Mouse (Mus musculus) MEL (cell line): ENCODE measurements around the gene Ikbke. TPM values are rescaled to one million over a fixed set of nuclear protein-coding genes. Genes with fewer than 3 reads are reported as not detected.

ENCODE experiments used
- DNase-seq: peaks from one replicate; pipeline ENCODE4 v3.0.0; 2011; ENCODE audit warnings: low read depth, low spot score
- H3K27ac ChIP-seq: 2 replicates; pipeline ENCODE4 v1.5.1; 2012; ENCODE audit warnings: low read depth, mild to moderate bottlenecking, control low read depth, low read length, moderate library complexity; ENCODE audit not compliant: control insufficient read depth
- H3K27me3 ChIP-seq, 2 experiments: fragments of 150-350 bp in 1 of 2; sonication (generic) in 1 of 2; 2 replicates each; pipeline ENCODE4 v1.6.1; 2012; ENCODE audit warnings: low read length in 2 of 2, mild to moderate bottlenecking in 2 of 2, improper control_type of control experiment in 1 of 2, moderate library complexity in 1 of 2; ENCODE audit not compliant: insufficient read depth in 2 of 2, control insufficient read depth in 1 of 2
- H3K36me3 ChIP-seq, 2 experiments: 2 replicates each; pipeline ENCODE4 v1.6.1; 2012 to 2014; ENCODE audit warnings: low read length in 2 of 2, improper control_type of control experiment in 1 of 2, inconsistent platforms in 1 of 2, mild to moderate bottlenecking in 1 of 2; ENCODE audit not compliant: insufficient read depth in 2 of 2, control insufficient read depth in 1 of 2
- H3K4me1 ChIP-seq, 2 experiments: fragments of 150-350 bp in 1 of 2; sonication (generic) in 1 of 2; 2 replicates each; pipeline ENCODE4 v1.6.1; 2012; ENCODE audit warnings: low read length in 2 of 2, improper control_type of control experiment in 1 of 2, mild to moderate bottlenecking in 1 of 2; ENCODE audit not compliant: insufficient read depth in 2 of 2, control insufficient read depth in 1 of 2
- H3K4me3 ChIP-seq, 2 experiments: fragments of 150-350 bp in 1 of 2; sonication (generic) in 1 of 2; 2 replicates each; pipeline ENCODE4 v1.5.1; 2012; ENCODE audit warnings: low read depth in 2 of 2, low read length in 2 of 2, mild to moderate bottlenecking in 2 of 2, moderate library complexity in 2 of 2, control low read depth in 1 of 2, improper control_type of control experiment in 1 of 2; ENCODE audit not compliant: control insufficient read depth in 1 of 2, insufficient read depth in 1 of 2
- H3K79me2 ChIP-seq: 2 replicates; pipeline ENCODE4 v1.6.1; 2012; ENCODE audit warnings: mild to moderate bottlenecking, low read length, moderate library complexity; ENCODE audit not compliant: control insufficient read depth, poor library complexity, insufficient read depth
- H3K9ac ChIP-seq: 2 replicates; pipeline ENCODE4 v1.6.1; 2012; ENCODE audit warnings: low read depth, mild to moderate bottlenecking, control low read depth, low read length, moderate library complexity; ENCODE audit not compliant: control insufficient read depth, poor library complexity, severe bottlenecking
- H3K9me3 ChIP-seq: fragments of 150-350 bp; sonication (generic); replicated peaks from 2 replicates; pipeline ENCODE4 v1.6.1; 2012; ENCODE audit warnings: mild to moderate bottlenecking, low read length, improper control_type of control experiment, moderate library complexity; ENCODE audit not compliant: insufficient read depth
- BHLHE40 ChIP-seq: IDR thresholded peaks from 2 replicates; pipeline ENCODE4 v1.6.1; 2012; ENCODE audit warnings: low read depth, mild to moderate bottlenecking, inconsistent platforms, low read length, improper control_type of control experiment, borderline replicate concordance
- CHD1 ChIP-seq: IDR thresholded peaks from 2 replicates; pipeline ENCODE4 v1.6.1; 2012; ENCODE audit warnings: low read depth, mild to moderate bottlenecking, inconsistent platforms, low read length, improper control_type of control experiment
- CTCF ChIP-seq, 3 experiments: IDR thresholded peaks in 2 of 3; conservative IDR thresholded peaks in 1 of 3; 2 replicates each; pipeline ENCODE4 v1.5.1; 2011 to 2012; ENCODE audit warnings: low read length in 3 of 3, low read depth in 2 of 3, mild to moderate bottlenecking in 2 of 3, improper control_type of control experiment in 1 of 3, inconsistent platforms in 1 of 3, mixed read lengths in 1 of 3, moderate library complexity in 1 of 3; ENCODE audit not compliant: control insufficient read depth in 1 of 3, insufficient read depth in 1 of 3, poor library complexity in 1 of 3, severe bottlenecking in 1 of 3
- E2F4 ChIP-seq: IDR thresholded peaks from 2 replicates; pipeline ENCODE4 v1.6.1; 2011; ENCODE audit warnings: low read depth, low read length, improper control_type of control experiment, borderline replicate concordance
- ELF1 ChIP-seq: IDR thresholded peaks from 2 replicates; pipeline ENCODE4 v1.6.1; 2014; ENCODE audit warnings: low read depth, mild to moderate bottlenecking, inconsistent platforms, low read length, improper control_type of control experiment, moderate library complexity
- EP300 ChIP-seq, 2 experiments: IDR thresholded peaks; 2 replicates each; pipeline ENCODE4 v1.6.1; 2011; ENCODE audit warnings: improper control_type of control experiment in 2 of 2, low read length in 2 of 2, low read depth in 1 of 2, mild to moderate bottlenecking in 1 of 2
- ETS1 ChIP-seq: IDR thresholded peaks from 2 replicates; pipeline ENCODE4 v1.6.1; 2012; ENCODE audit warnings: low read depth, mild to moderate bottlenecking, inconsistent platforms, low read length, improper control_type of control experiment, moderate library complexity
- KAT2A ChIP-seq: conservative IDR thresholded peaks from 2 replicates; pipeline ENCODE4 v1.6.1; 2012; ENCODE audit warnings: low read depth, low read length, improper control_type of control experiment, inconsistent platforms
- MAX ChIP-seq: IDR thresholded peaks from 2 replicates; pipeline ENCODE4 v1.6.1; 2011; ENCODE audit warnings: low read length, improper control_type of control experiment
- MXI1 ChIP-seq: IDR thresholded peaks from 2 replicates; pipeline ENCODE4 v1.6.1; 2011; ENCODE audit warnings: mild to moderate bottlenecking, low read depth, low read length, improper control_type of control experiment
- MYC ChIP-seq: IDR thresholded peaks from 2 replicates; pipeline ENCODE4 v1.6.1; 2011; ENCODE audit warnings: low read depth, mild to moderate bottlenecking, low read length, improper control_type of control experiment, moderate library complexity
- POLR2A ChIP-seq, 2 experiments: IDR thresholded peaks; 2 replicates each; pipeline ENCODE4 v1.6.1; 2011 to 2012; ENCODE audit warnings: low read length in 2 of 2, mild to moderate bottlenecking in 2 of 2, control low read depth in 1 of 2, improper control_type of control experiment in 1 of 2, low read depth in 1 of 2, moderate library complexity in 1 of 2; ENCODE audit not compliant: control insufficient read depth in 1 of 2, insufficient read depth in 1 of 2, poor library complexity in 1 of 2
- RAD21 ChIP-seq: IDR thresholded peaks from 2 replicates; pipeline ENCODE4 v1.6.1; 2011; ENCODE audit warnings: mild to moderate bottlenecking, low read depth, low read length, improper control_type of control experiment
- RCOR1 ChIP-seq: IDR thresholded peaks from 2 replicates; pipeline ENCODE4 v1.6.1; 2012; ENCODE audit warnings: low read depth, mild to moderate bottlenecking, inconsistent platforms, low read length, improper control_type of control experiment
- SMC3 ChIP-seq: IDR thresholded peaks from 2 replicates; pipeline ENCODE4 v1.6.1; 2011; ENCODE audit warnings: low read depth, low read length, improper control_type of control experiment
- TCF12 ChIP-seq: IDR thresholded peaks from 2 replicates; pipeline ENCODE4 v1.6.1; 2014; ENCODE audit warnings: low read depth, mild to moderate bottlenecking, inconsistent platforms, low read length, improper control_type of control experiment, moderate library complexity
- UBTF ChIP-seq: IDR thresholded peaks from 2 replicates; pipeline ENCODE4 v1.6.1; 2012; ENCODE audit warnings: low read depth, mild to moderate bottlenecking, inconsistent platforms, low read length, improper control_type of control experiment, moderate library complexity, borderline replicate concordance; ENCODE audit not compliant: insufficient read depth
- USF1 ChIP-seq: IDR thresholded peaks from 2 replicates; pipeline ENCODE4 v1.6.1; 2014; ENCODE audit warnings: low read depth, mild to moderate bottlenecking, inconsistent platforms, low read length, improper control_type of control experiment, moderate library complexity
- ZC3H11A ChIP-seq: IDR thresholded peaks from 2 replicates; pipeline ENCODE4 v1.6.1; 2012; ENCODE audit warnings: low read depth, mild to moderate bottlenecking, inconsistent platforms, low read length, improper control_type of control experiment
- ZMIZ1 ChIP-seq: IDR thresholded peaks from 2 replicates; pipeline ENCODE4 v1.6.1; 2012; ENCODE audit warnings: low read depth, mild to moderate bottlenecking, inconsistent platforms, low read length, improper control_type of control experiment, moderate library complexity
- ZNF384 ChIP-seq: IDR thresholded peaks from 2 replicates; pipeline ENCODE4 v1.6.1; 2012; ENCODE audit warnings: low read depth, mild to moderate bottlenecking, inconsistent platforms, low read length, improper control_type of control experiment
- polyA plus RNA-seq, 2 experiments: library from polyadenylated mRNA; stranded (reverse) in 1 of 2; unstranded in 1 of 2; fragments of >175 nt in 1 of 2; fragments of >200 nt in 1 of 2; gene quantifications; 2 replicates each; pipeline versions ENCODE4 v1.2.1 to v1.2.4; 2012; ENCODE audit warnings: low replicate concordance in 2 of 2, low read depth in 1 of 2; ENCODE audit not compliant: insufficient read length in 2 of 2, insufficient read depth in 1 of 2, missing spikeins in 1 of 2
- total RNA-seq: library from RNA; depleted of rRNA; stranded (reverse); fragments of 300-350 nt; gene quantifications from 2 replicates; pipeline ENCODE4 v1.2.3, GENCODE M21; 2012

Gene Ikbke
- total and polyA plus RNA-seq, 3 experiments = 4.0 to 7.2 TPM; not detected in 1

DNA sequence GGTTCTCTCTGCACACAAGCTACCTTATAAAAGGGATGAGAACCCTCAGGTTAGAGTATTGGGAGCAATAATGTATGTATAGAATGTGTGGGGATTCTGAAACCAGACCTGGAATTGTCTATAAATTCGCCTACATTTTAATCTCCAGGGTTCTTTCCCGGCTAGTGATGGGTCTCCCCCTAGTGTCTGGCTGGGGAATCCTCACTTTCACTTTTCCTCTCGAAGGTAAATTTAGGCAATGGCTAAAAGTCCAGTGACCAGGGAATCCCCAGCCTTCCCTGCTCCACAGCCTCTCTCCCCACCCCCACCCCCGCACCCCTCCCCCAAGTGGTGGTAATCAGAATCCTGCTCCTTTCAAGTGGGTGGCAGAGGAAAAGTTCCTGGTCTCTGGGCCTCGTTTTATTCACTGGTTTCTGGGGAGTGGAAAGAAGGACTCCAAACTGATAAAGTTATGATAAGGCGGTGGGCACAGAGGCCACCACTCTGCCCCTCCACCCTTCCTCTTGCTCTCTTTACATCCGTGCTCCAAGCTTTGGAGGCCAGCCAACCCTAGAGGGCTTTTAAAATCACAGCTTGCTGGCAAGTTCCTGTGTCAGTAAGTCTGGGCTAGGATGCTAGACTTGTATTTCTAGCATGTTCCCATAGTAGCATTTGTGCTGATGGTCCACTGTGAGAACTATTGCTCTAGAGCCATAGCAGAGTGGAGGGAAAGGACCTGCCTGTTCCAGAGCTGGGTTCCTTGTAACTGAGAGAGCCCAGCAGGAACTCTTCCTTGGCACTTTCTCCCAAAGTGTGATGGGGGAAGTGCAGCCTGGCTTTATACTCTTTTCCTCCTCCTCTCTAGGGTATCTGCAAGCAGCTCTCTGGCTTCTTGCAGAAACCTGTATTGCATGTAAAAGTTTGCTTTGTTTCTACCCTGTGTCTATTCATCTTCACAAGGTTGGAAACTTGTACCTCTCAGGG is 32.7 kb downstream of the Ikbke start:
- Histone ChIP-seq H3K9me3 (no peaks in the 10 kb centered on the region), H3K79me2 (no peaks in the 10 kb centered on the region), H3K27me3 (peaks cover 5 to 13% of the 10 kb centered on the region in 2 experiments; a peak in 3 of 4 replicates), H3K36me3 (no peaks in the 10 kb centered on the region; a peak in 1 of 4 replicates), H3K27ac (no peak overlapping the region), H3K4me1 (peaks cover 0 to 2% of the 10 kb centered on the region in 2 experiments; a peak in 2 of 4 replicates), H3K9ac (no peak overlapping the region), H3K4me3 (peak overlapping the region in 1 of 2 experiments; percentile 99; a peak in 3 of 4 replicates)
- TF ChIP-seq RCOR1 (0 out of 2 replicates have a peak, but pooled peaks have one; percentile 3), MYC (0 out of 2 replicates have a peak, but pooled peaks have one; percentile 24), SMC3 (peak; percentile 78), RAD21 (peak; percentile 84), E2F4 (no peak), EP300 (IDR thresholded peaks at IDR 0.05; ENCODE audit: low read depth in 1 of 2, low read length in 2 of 2) (no peak), CTCF (IDR thresholded peaks at IDR 0.05 in 2 of 3, conservative IDR thresholded peaks at IDR 0.05 in 1 of 3; ENCODE audit: control insufficient read depth in 1 of 3, insufficient read depth in 1 of 3, low read depth in 2 of 3, low read length in 3 of 3, poor library complexity in 1 of 3, severe bottlenecking in 1 of 3) (peak; percentile 58 to 82 (median 67)), KAT2A (no peak), ZC3H11A (peak; percentile 62)
- DNase-seq = peak; percentile 64

GRCm38 (mm10) chr1:131245926-131246325 is 33.5 kb downstream of the Ikbke start:
- H3K4me1 ChIP-seq = peaks cover 0 to 2% of the 10 kb centered on the region in 2 experiments; a peak in 2 of 4 replicates
- H3K27ac ChIP-seq = no peak overlapping the region
- DNase-seq = peak; percentile 73
- peaks cover 6 to 16% of the 10 kb centered on the region in 2 experiments; a peak in 3 of 4 replicates for H3K27me3 ChIP-seq
- TF ChIP-seq ELF1 (no peak), CTCF (IDR thresholded peaks at IDR 0.05 in 2 of 3, conservative IDR thresholded peaks at IDR 0.05 in 1 of 3; ENCODE audit: control insufficient read depth in 1 of 3, insufficient read depth in 1 of 3, low read depth in 2 of 3, low read length in 3 of 3, poor library complexity in 1 of 3, severe bottlenecking in 1 of 3) (peak; percentile 66 to 69 (median 69)), POLR2A (IDR thresholded peaks at IDR 0.05; ENCODE audit: control insufficient read depth in 1 of 2, insufficient read depth in 1 of 2, low read depth in 1 of 2, low read length in 2 of 2, poor library complexity in 1 of 2) (no peak), USF1 (no peak), ZMIZ1 (no peak), ETS1 (no peak), MYC (no peak), TCF12 (no peak), BHLHE40 (no peak), SMC3 (peak; percentile 39), ZC3H11A (peak; percentile 7; the same call in 1 of the 2 replicates), CHD1 (no peak), RCOR1 (no peak), UBTF (no peak), ZNF384 (no peak), E2F4 (no peak), MXI1 (no peak), MAX (no peak), RAD21 (peak; percentile 28)
- TF ChIP-seq, all 39 proteins: peak for 4
- Histone ChIP-seq H3K36me3 (no peaks in the 10 kb centered on the region; a peak in 1 of 4 replicates), H3K4me3 (peak overlapping the region; percentile 50 to 99), H3K79me2 (no peaks in the 10 kb centered on the region), H3K9me3 (no peaks in the 10 kb centered on the region), H3K9ac (no peak overlapping the region)
